Mouse (Mus musculus) inflammation-experienced regulatory T-cells, adult 6 months (primary cell): Measurements from ENCODE around the gene Spata20. TPM values are rescaled to one million over a fixed set of nuclear protein-coding genes. Genes with fewer than 3 reads are reported as not detected.

ENCODE experiments used
- ATAC-seq: one replicate; pipeline ENCODE4 v1.8.0; 2017
- polyA plus RNA-seq, 3 experiments: library from polyadenylated mRNA; unstranded; fragments of 100-300 nt; shearing (Covaris generic); gene quantifications; one replicate each; pipeline ENCODE4 v1.2.1; 2017

Spata20 gene
- polyA plus RNA-seq, 3 experiments from 2014 or later, result not detected

- no peak for ATAC-seq
Observed at GRCm38 (mm10) chr11:94449239-94449638, 36.7 kb downstream of the Spata20 start.

- no peak for ATAC-seq
Observed at GRCm38 (mm10) chr11:94447017-94447416, 39.0 kb downstream of the Spata20 start.

GRCm38 (mm10) chr11:94445300-94445699 lies 40.7 kb downstream of the Spata20 start:
- ATAC-seq, result no peak

- ATAC-seq, result no peak
Observed at GRCm38 (mm10) chr11:94444829-94445228, 41.1 kb downstream of the Spata20 start.

DNA sequence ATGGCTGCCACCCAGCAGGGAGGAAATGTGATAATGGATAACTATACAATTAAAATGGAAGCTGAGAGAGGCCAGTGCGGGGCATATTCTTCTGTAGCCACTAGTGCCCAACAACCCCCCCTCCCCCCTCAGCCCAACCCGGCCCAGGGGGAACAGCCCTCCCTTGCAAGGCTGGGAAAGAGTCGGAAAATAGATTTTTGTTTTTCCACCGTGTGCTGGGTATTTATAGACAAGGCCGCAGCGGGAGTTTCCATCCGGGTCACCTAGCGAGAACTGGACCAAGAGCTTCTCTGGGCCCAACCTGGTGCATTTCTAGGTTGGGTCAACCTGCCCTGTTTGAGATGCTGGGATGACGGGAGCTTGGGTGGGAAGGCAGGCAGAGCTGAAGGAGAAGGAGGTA lies 44.2 kb downstream of the Spata20 start:
- ATAC-seq, result no peak

DNA sequence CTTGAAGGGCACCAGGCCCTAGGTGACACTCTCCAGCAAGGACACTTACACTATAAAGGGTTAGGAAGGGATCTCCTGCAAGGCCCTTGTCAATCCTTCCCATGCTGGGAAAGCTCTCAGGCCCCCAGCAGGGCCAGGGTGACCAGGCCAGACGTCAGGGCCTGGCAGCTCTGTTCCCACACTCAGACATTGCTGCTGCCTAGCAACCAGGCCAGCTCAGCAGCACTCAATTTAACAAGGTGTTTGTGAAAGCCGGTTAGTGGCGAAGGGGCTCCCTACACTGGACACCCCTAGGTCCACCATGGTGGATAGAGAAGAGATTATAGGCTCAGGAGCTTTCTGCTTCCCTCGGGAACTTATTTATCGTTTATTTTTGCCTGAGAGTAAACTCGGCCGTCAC lies 44.9 kb downstream of the Spata20 start:
- ATAC-seq, result no peak

- ATAC-seq, result no peak
Observed at GRCm38 (mm10) chr11:94440421-94440820, 45.6 kb downstream of the Spata20 start.

- no peak for ATAC-seq
Observed at GRCm38 (mm10) chr11:94429011-94429651, 56.8 kb downstream of the Spata20 start.

Other genes with a start within 250 kb of the Spata20 start
- gene Wfikkn2, start 240.2 kb downstream of the Spata20 start, polyA plus RNA-seq, result 1 to 10 TPM in 2 of 3 experiments, under 1 TPM in 1; 0.10 to 1.5 (median 1.2) TPM
- 1 to 10 TPM; 1.6 to 1.7 (median 1.7) TPM for gene Gm21885, start 204.3 kb downstream of the Spata20 start, polyA plus RNA-seq
- 100 to 1,000 TPM; 117 to 168 (median 166) TPM for gene Luc7l3, start 164.2 kb downstream of the Spata20 start, polyA plus RNA-seq
- gene Ankrd40, start 158.2 kb downstream of the Spata20 start, polyA plus RNA-seq, result 10 to 100 TPM; 10.9 to 18.7 (median 17.1) TPM
- gene Abcc3, start 93.2 kb downstream of the Spata20 start, polyA plus RNA-seq, result 1 to 10 TPM in 2 of 3 experiments, under 1 TPM in 1; 0.70 to 4.0 (median 1.9) TPM
- not detected for gene Cacna1g, start 12.0 kb downstream of the Spata20 start, polyA plus RNA-seq
- not detected for gene Epn3, start 13.8 kb upstream of the Spata20 start, polyA plus RNA-seq
- gene Mycbpap, start 35.6 kb upstream of the Spata20 start, polyA plus RNA-seq, result not detected
- gene Rsad1, start 63.1 kb upstream of the Spata20 start, polyA plus RNA-seq, result 1 to 10 TPM in 2 of 3 experiments, under 1 TPM in 1; 0.31 to 1.9 (median 1.6) TPM
- under 1 TPM; 0.43 to 0.69 (median 0.47) TPM for gene Chad, start 78.9 kb upstream of the Spata20 start, polyA plus RNA-seq
- gene Acsf2, start 115.7 kb upstream of the Spata20 start, polyA plus RNA-seq, result 1 to 10 TPM; 2.1 to 3.0 (median 2.2) TPM
- gene Lrrc59, start 143.6 kb upstream of the Spata20 start, polyA plus RNA-seq, result 10 to 100 TPM in 1 of 3 experiments, 1 to 10 TPM in 2; 7.0 to 21.5 (median 9.9) TPM
- 10 to 100 TPM; 60.7 to 91.2 (median 68.4) TPM for gene Mrpl27, start 167.6 kb upstream of the Spata20 start, polyA plus RNA-seq
- gene Eme1, start 167.8 kb upstream of the Spata20 start, polyA plus RNA-seq, result 1 to 10 TPM; 1.2 to 9.8 (median 1.8) TPM
- gene Xylt2, start 191.3 kb upstream of the Spata20 start, polyA plus RNA-seq, result 1 to 10 TPM; 3.2 to 7.4 (median 7.0) TPM
- not detected for gene Gm11541, start 218.3 kb upstream of the Spata20 start, polyA plus RNA-seq